13 mouse cellular contexts compared by ENCODE assay signal in genomic region chr10:105772821-105773302, GRCm38 (mm10).
DNase-seq lines count a peak whose midpoint lies in the region; ATAC-seq lines count a peak whose summit lies in the region.
"Had no signal": no experiment of that assay in that cellular context is flagged by ENCODE, and none has a peak within 500 bp of the region (broad histone marks: within the 10 kb centered on the region; RNA-seq: fewer than 3 reads in every experiment).

No protein-coding gene starts in this region.

- no peaks in the 10 kb centered on the region for H3K4me1 ChIP-seq in hindbrain, embryonic 11.5 days (replicated peaks; ENCODE audit: control insufficient read depth, insufficient read depth, low read length)
- no peaks in the 10 kb centered on the region for H3K4me1 ChIP-seq in hindbrain, embryonic 10.5 days (replicated peaks)
- no peaks in the 10 kb centered on the region for H3K4me1 ChIP-seq in neural tube, embryonic 13.5 days (replicated peaks)
- H3K4me1 ChIP-seq: megakaryocyte, embryonic 14.5 days had no signal

- no peak overlapping the region for H3K27ac ChIP-seq in hindbrain, embryonic 11.5 days (ENCODE audit: low read depth, low read length)
- no peak overlapping the region for H3K27ac ChIP-seq in hindbrain, embryonic 10.5 days
- H3K27ac ChIP-seq in neural tube, embryonic 13.5 days (replicated peaks) = no peak overlapping the region

- ATAC-seq in hindbrain, embryonic 11.5 days (ENCODE audit: low FRiP score) = peak; percentile 41; the same call in 1 of the 2 replicates
- ATAC-seq in neural tube, embryonic 13.5 days (ENCODE audit: low read depth) = peak; percentile 43; the same call in 1 of the 2 replicates

- H3K27me3 ChIP-seq in hindbrain, embryonic 11.5 days (ENCODE audit: control insufficient read depth, insufficient read depth, low read length) = no peaks in the 10 kb centered on the region
- no peaks in the 10 kb centered on the region for H3K27me3 ChIP-seq in hindbrain, embryonic 10.5 days (ENCODE audit: insufficient read depth, poor library complexity, severe bottlenecking)
- H3K27me3 ChIP-seq in neural tube, embryonic 13.5 days = no peaks in the 10 kb centered on the region
- H3K27me3 ChIP-seq: megakaryocyte, embryonic 14.5 days had no signal

- no peaks in the 10 kb centered on the region for H3K9me3 ChIP-seq in hindbrain, embryonic 11.5 days (ENCODE audit: control insufficient read depth, low read length)
- H3K9me3 ChIP-seq in hindbrain, embryonic 10.5 days = no peaks in the 10 kb centered on the region
- no peaks in the 10 kb centered on the region for H3K9me3 ChIP-seq in neural tube, embryonic 13.5 days
- H3K9me3 ChIP-seq: megakaryocyte, embryonic 14.5 days had no signal

- H3K4me3 ChIP-seq in hindbrain, embryonic 11.5 days (ENCODE audit: low read depth, low read length) = no peak overlapping the region
- H3K4me3 ChIP-seq in hindbrain, embryonic 10.5 days = no peak overlapping the region
- no peak overlapping the region for H3K4me3 ChIP-seq in neural tube, embryonic 13.5 days
- H3K4me3 ChIP-seq: megakaryocyte, embryonic 14.5 days had no signal

- H3K4me2 ChIP-seq in hindbrain, embryonic 11.5 days (replicated peaks; ENCODE audit: low read depth, low read length) = no peak overlapping the region
- no peak overlapping the region for H3K4me2 ChIP-seq in neural tube, embryonic 13.5 days

- DNase-seq in cerebellum, adult 9-11 months = peak; percentile 6
- no peak for DNase-seq in cerebellum, adult 11-12 months
- no peak for DNase-seq in hindbrain, embryonic 11.5 days (ENCODE audit: low spot score)
- no peak for DNase-seq in hindbrain, embryonic 10.5 days (ENCODE audit: low spot score)
- DNase-seq in neural tube, embryonic 10.5 days (ENCODE audit: extremely low spot score, low spot score) = no peak
- no peak for DNase-seq in layer of hippocampus, adult 8-10 months (ENCODE audit: low spot score in 2 of 2)
- no peak for DNase-seq in frontal cortex, postnatal 14 days (ENCODE audit: low spot score in 2 of 2)
- DNase-seq: adrenal gland, postnatal 10 days; gastrocnemius, postnatal 25 days; heart, postnatal 10 days; kidney, postnatal 10 days had no signal

- H3K9ac ChIP-seq in hindbrain, embryonic 11.5 days (ENCODE audit: low read depth, low read length) = no peak overlapping the region
- no peak overlapping the region for H3K9ac ChIP-seq in neural tube, embryonic 13.5 days

- H3K36me3 ChIP-seq in hindbrain, embryonic 11.5 days (ENCODE audit: control insufficient read depth, insufficient read depth, low read length) = no peaks in the 10 kb centered on the region
- H3K36me3 ChIP-seq in hindbrain, embryonic 10.5 days = no peaks in the 10 kb centered on the region
- no peaks in the 10 kb centered on the region for H3K36me3 ChIP-seq in neural tube, embryonic 13.5 days

- WGBS in hindbrain, embryonic 11.5 days = 96% methylated on average over 9 of the region's 9 CpGs
- WGBS in hindbrain, embryonic 10.5 days = 93% methylated on average over 9 of the region's 9 CpGs
- WGBS in neural tube, embryonic 13.5 days = 91% methylated on average over 9 of the region's 9 CpGs
